Mouse (Mus musculus): Measurements from ENCODE around the gene Rftn1. TPM values are rescaled to one million over a fixed set of nuclear protein-coding genes. Genes with fewer than 3 reads are reported as not detected.

Gene Rftn1
- polyA plus RNA-seq, 1 experiment from 2014 or later, result 12.8 TPM

- WGBS, result 74% methylated on average over 6 of the region's 6 CpGs
- H3K27me3 ChIP-seq (ENCODE audit: control insufficient read depth, insufficient read depth, low read length), result no peaks in the 10 kb centered on the region
- no peaks in the 10 kb centered on the region for H3K36me3 ChIP-seq (ENCODE audit: control insufficient read depth, insufficient read depth, low read length)
- H3K4me3 ChIP-seq (replicated peaks; ENCODE audit: low read depth, low read length), result no peak overlapping the region
- H3K27ac ChIP-seq (replicated peaks; ENCODE audit: low read depth, low read length), result no peak overlapping the region
- H3K4me2 ChIP-seq (ENCODE audit: low read length), result no peak overlapping the region
- no peak overlapping the region for H3K9ac ChIP-seq (replicated peaks; ENCODE audit: low read length)
- H3K4me1 ChIP-seq (ENCODE audit: control insufficient read depth, insufficient read depth, low read length), result no peaks in the 10 kb centered on the region
- ATAC-seq (ENCODE audit: low FRiP score, low TSS enrichment) (no peak), DNase-seq (no peak)
- no peaks in the 10 kb centered on the region for H3K9me3 ChIP-seq (ENCODE audit: control insufficient read depth, low read length)
Measured at GRCm38 (mm10) chr17:50170935-50171545, 19.4 kb downstream of the Rftn1 start.

GRCm38 (mm10) chr17:50169946-50170427 is 20.5 kb downstream of the Rftn1 start:
- H3K4me1 ChIP-seq (ENCODE audit: control insufficient read depth, insufficient read depth, low read length), result no peaks in the 10 kb centered on the region
- 69% methylated on average over 7 of the region's 7 CpGs for WGBS
- H3K4me3 ChIP-seq (replicated peaks; ENCODE audit: low read depth, low read length), result no peak overlapping the region
- no peaks in the 10 kb centered on the region for H3K27me3 ChIP-seq (ENCODE audit: control insufficient read depth, insufficient read depth, low read length)
- no peak overlapping the region for H3K27ac ChIP-seq (replicated peaks; ENCODE audit: low read depth, low read length)
- ATAC-seq (ENCODE audit: low FRiP score, low TSS enrichment) (no peak), DNase-seq (no peak)
- H3K36me3 ChIP-seq (ENCODE audit: control insufficient read depth, insufficient read depth, low read length), result no peaks in the 10 kb centered on the region
- H3K4me2 ChIP-seq (ENCODE audit: low read length), result no peak overlapping the region
- H3K9me3 ChIP-seq (ENCODE audit: control insufficient read depth, low read length), result 0 out of 2 replicates have a peak, but pooled peaks cover 2% of the 10 kb centered on the region
- H3K9ac ChIP-seq (replicated peaks; ENCODE audit: low read length), result no peak overlapping the region

- peaks cover 9% of the 10 kb centered on the region; the same call in 1 of the 2 replicates for H3K9me3 ChIP-seq (ENCODE audit: control insufficient read depth, low read length)
- H3K9ac ChIP-seq (replicated peaks; ENCODE audit: low read length), result no peak overlapping the region
- H3K4me2 ChIP-seq (ENCODE audit: low read length), result no peak overlapping the region
- H3K4me1 ChIP-seq (ENCODE audit: control insufficient read depth, insufficient read depth, low read length), result no peaks in the 10 kb centered on the region
- ATAC-seq (ENCODE audit: low FRiP score, low TSS enrichment) (0 out of 2 replicates have a peak, but pooled peaks have one; percentile 24), DNase-seq (peak; percentile 21)
- 67% methylated on average over 20 of the region's 20 CpGs for WGBS
- peak overlapping the region; percentile 14; the same call in 1 of the 2 replicates for H3K27ac ChIP-seq (replicated peaks; ENCODE audit: low read depth, low read length)
- no peak overlapping the region for H3K4me3 ChIP-seq (replicated peaks; ENCODE audit: low read depth, low read length)
- H3K36me3 ChIP-seq (ENCODE audit: control insufficient read depth, insufficient read depth, low read length), result no peaks in the 10 kb centered on the region
- H3K27me3 ChIP-seq (ENCODE audit: control insufficient read depth, insufficient read depth, low read length), result no peaks in the 10 kb centered on the region
Measured at GRCm38 (mm10) chr17:50160904-50161805, 29.3 kb downstream of the Rftn1 start.

GRCm38 (mm10) chr17:50160357-50160756 is 30.1 kb downstream of the Rftn1 start:
- WGBS, result 96% methylated on average over 6 of the region's 6 CpGs
- no peak overlapping the region for H3K9ac ChIP-seq (replicated peaks; ENCODE audit: low read length)
- H3K4me2 ChIP-seq (ENCODE audit: low read length), result no peak overlapping the region
- H3K27ac ChIP-seq (replicated peaks; ENCODE audit: low read depth, low read length), result no peak overlapping the region
- DNase-seq (no peak), ATAC-seq (ENCODE audit: low FRiP score, low TSS enrichment) (no peak)
- no peaks in the 10 kb centered on the region for H3K36me3 ChIP-seq (ENCODE audit: control insufficient read depth, insufficient read depth, low read length)
- peaks cover 9% of the 10 kb centered on the region; the same call in 1 of the 2 replicates for H3K9me3 ChIP-seq (ENCODE audit: control insufficient read depth, low read length)
- no peaks in the 10 kb centered on the region for H3K27me3 ChIP-seq (ENCODE audit: control insufficient read depth, insufficient read depth, low read length)
- no peaks in the 10 kb centered on the region for H3K4me1 ChIP-seq (ENCODE audit: control insufficient read depth, insufficient read depth, low read length)
- no peak overlapping the region for H3K4me3 ChIP-seq (replicated peaks; ENCODE audit: low read depth, low read length)

GRCm38 (mm10) chr17:50159816-50160215 is 30.7 kb downstream of the Rftn1 start:
- ATAC-seq (ENCODE audit: low FRiP score, low TSS enrichment) (no peak), DNase-seq (no peak)
- H3K4me2 ChIP-seq (ENCODE audit: low read length), result no peak overlapping the region
- H3K4me3 ChIP-seq (replicated peaks; ENCODE audit: low read depth, low read length), result no peak overlapping the region
- no peaks in the 10 kb centered on the region for H3K36me3 ChIP-seq (ENCODE audit: control insufficient read depth, insufficient read depth, low read length)
- 97% methylated on average over 6 of the region's 6 CpGs for whole genome bisulfite sequencing
- no peaks in the 10 kb centered on the region for H3K27me3 ChIP-seq (ENCODE audit: control insufficient read depth, insufficient read depth, low read length)
- H3K9me3 ChIP-seq (ENCODE audit: control insufficient read depth, low read length), result peaks cover 6% of the 10 kb centered on the region; the same call in 1 of the 2 replicates
- no peak overlapping the region for H3K27ac ChIP-seq (replicated peaks; ENCODE audit: low read depth, low read length)
- no peak overlapping the region for H3K9ac ChIP-seq (replicated peaks; ENCODE audit: low read length)
- no peaks in the 10 kb centered on the region for H3K4me1 ChIP-seq (ENCODE audit: control insufficient read depth, insufficient read depth, low read length)

GRCm38 (mm10) chr17:50158565-50158964 is 31.9 kb downstream of the Rftn1 start:
- Histone ChIP-seq H3K27ac (replicated peaks; ENCODE audit: low read depth, low read length) (no peak overlapping the region), H3K4me3 (replicated peaks; ENCODE audit: low read depth, low read length) (no peak overlapping the region), H3K9ac (replicated peaks; ENCODE audit: low read length) (no peak overlapping the region), H3K4me2 (ENCODE audit: low read length) (no peak overlapping the region), H3K27me3 (ENCODE audit: control insufficient read depth, insufficient read depth, low read length) (no peaks in the 10 kb centered on the region), H3K9me3 (ENCODE audit: control insufficient read depth, low read length) (no peaks in the 10 kb centered on the region), H3K36me3 (ENCODE audit: control insufficient read depth, insufficient read depth, low read length) (no peaks in the 10 kb centered on the region), H3K4me1 (ENCODE audit: control insufficient read depth, insufficient read depth, low read length) (no peaks in the 10 kb centered on the region)
- WGBS, result 94% methylated on average over 6 of the region's 6 CpGs
- DNase-seq (no peak), ATAC-seq (ENCODE audit: low FRiP score, low TSS enrichment) (no peak)

- Histone ChIP-seq H3K27me3 (ENCODE audit: control insufficient read depth, insufficient read depth, low read length) (no peaks in the 10 kb centered on the region), H3K4me3 (replicated peaks; ENCODE audit: low read depth, low read length) (no peak overlapping the region), H3K4me1 (ENCODE audit: control insufficient read depth, insufficient read depth, low read length) (no peaks in the 10 kb centered on the region), H3K4me2 (ENCODE audit: low read length) (no peak overlapping the region), H3K27ac (replicated peaks; ENCODE audit: low read depth, low read length) (no peak overlapping the region), H3K36me3 (ENCODE audit: control insufficient read depth, insufficient read depth, low read length) (no peaks in the 10 kb centered on the region), H3K9me3 (ENCODE audit: control insufficient read depth, low read length) (no peaks in the 10 kb centered on the region), H3K9ac (replicated peaks; ENCODE audit: low read length) (no peak overlapping the region)
- WGBS, result 92% methylated on average over 15 of the region's 15 CpGs
- ATAC-seq (ENCODE audit: low FRiP score, low TSS enrichment) (no peak), DNase-seq (no peak)
Measured at GRCm38 (mm10) chr17:50157190-50158150, 33.0 kb downstream of the Rftn1 start.

- DNase-seq, result no peak
- 89% methylated on average over 5 of the region's 5 CpGs for WGBS
- H3K9ac ChIP-seq (replicated peaks; ENCODE audit: low read length), result no peak overlapping the region
- no peaks in the 10 kb centered on the region for H3K36me3 ChIP-seq (ENCODE audit: control insufficient read depth, insufficient read depth, low read length)
- H3K9me3 ChIP-seq (ENCODE audit: control insufficient read depth, low read length), result no peaks in the 10 kb centered on the region
- no peak for ATAC-seq (ENCODE audit: low FRiP score, low TSS enrichment)
- H3K27ac ChIP-seq (replicated peaks; ENCODE audit: low read depth, low read length), result no peak overlapping the region
- no peak overlapping the region for H3K4me3 ChIP-seq (replicated peaks; ENCODE audit: low read depth, low read length)
- H3K4me2 ChIP-seq (ENCODE audit: low read length), result no peak overlapping the region
- H3K4me1 ChIP-seq (ENCODE audit: control insufficient read depth, insufficient read depth, low read length), result peaks cover 20% of the 10 kb centered on the region; the same call in 1 of the 2 replicates
- H3K27me3 ChIP-seq (ENCODE audit: control insufficient read depth, insufficient read depth, low read length), result no peaks in the 10 kb centered on the region
Measured at GRCm38 (mm10) chr17:50152085-50152484, 38.4 kb downstream of the Rftn1 start.
